8 mouse cellular contexts compared by ENCODE assay signal in genomic region chr5:142877337-142878280, GRCm38 (mm10). TPM values are rescaled to one million over a fixed set of nuclear protein-coding genes. Genes with fewer than 3 reads are reported as not detected.
A peak's percentile ranks its signal among the peaks of the same experiment; 100 is the strongest.
DNase-seq lines count a peak whose midpoint lies in the region; ATAC-seq and TF ChIP-seq lines count a peak whose summit lies in the region.

No protein-coding gene starts in this region.

- no peak overlapping the region for H3K4me2 ChIP-seq in embryonic facial prominence, embryonic 13.5 days
- H3K4me2 ChIP-seq in kidney, embryonic 14.5 days (replicated peaks; ENCODE audit: low read depth, low read length): no peak overlapping the region
- no peak overlapping the region for H3K4me2 ChIP-seq in limb, embryonic 14.5 days (replicated peaks; ENCODE audit: low read depth, low read length, severe bottlenecking)
- no peak overlapping the region for H3K4me2 ChIP-seq in midbrain, postnatal 0 days (ENCODE audit: low read depth, low read length, poor library complexity, severe bottlenecking)

- H3K27ac ChIP-seq in embryonic facial prominence, embryonic 13.5 days: no peak overlapping the region
- no peak overlapping the region for H3K27ac ChIP-seq in kidney, embryonic 14.5 days (ENCODE audit: low read depth, low read length)
- H3K27ac ChIP-seq in limb, embryonic 14.5 days (replicated peaks; ENCODE audit: low read depth, low read length): no peak overlapping the region
- H3K27ac ChIP-seq in midbrain, postnatal 0 days (ENCODE audit: low read depth, low read length): peak overlapping the region; percentile 38; the same call in 1 of the 2 replicates
- no peak overlapping the region for H3K27ac ChIP-seq in spleen, adult 2 months (ENCODE audit: insufficient read depth, low read length)

- H3K9me3 ChIP-seq in embryonic facial prominence, embryonic 13.5 days: 0 out of 2 replicates have a peak, but pooled peaks cover 2% of the 10 kb centered on the region
- no peaks in the 10 kb centered on the region for H3K9me3 ChIP-seq in kidney, embryonic 14.5 days (ENCODE audit: control insufficient read depth, low read length)
- no peaks in the 10 kb centered on the region for H3K9me3 ChIP-seq in limb, embryonic 14.5 days (ENCODE audit: control insufficient read depth, low read length)
- H3K9me3 ChIP-seq in midbrain, postnatal 0 days (ENCODE audit: low read length): no peaks in the 10 kb centered on the region

- peak; percentile 82 for DNase-seq in 416B (ENCODE audit: low read depth)
- peak; percentile 92 to 94 for DNase-seq in adrenal gland, postnatal 36 days
- peak; percentile 72 for DNase-seq in heart, adult 8-10 months (ENCODE audit: low spot score)
- DNase-seq in limb, embryonic 14.5 days (ENCODE audit: low spot score): peak; percentile 76
- peak; percentile 91 for DNase-seq in midbrain, postnatal 0 days (ENCODE audit: low spot score)
- peak; percentile 52 to 83 for DNase-seq in spleen, adult 2 months (ENCODE audit: low read depth in 1 of 2, low spot score in 2 of 2)

- no peak overlapping the region for H3K4me3 ChIP-seq in embryonic facial prominence, embryonic 13.5 days
- no peak overlapping the region for H3K4me3 ChIP-seq in kidney, embryonic 14.5 days (ENCODE audit: low read length)
- H3K4me3 ChIP-seq in limb, embryonic 14.5 days (replicated peaks; ENCODE audit: low read length): no peak overlapping the region
- H3K4me3 ChIP-seq in midbrain, postnatal 0 days (ENCODE audit: low read depth, low read length): no peak overlapping the region
- no peak overlapping the region for H3K4me3 ChIP-seq in spleen, adult 2 months (ENCODE audit: extremely low read depth, insufficient read depth, insufficient read length)

- peak; percentile 98 for TF ChIP-seq CTCF in midbrain, postnatal 0 days (IDR thresholded peaks at IDR 0.05)
- peak; percentile 99 for TF ChIP-seq CTCF in spleen, adult 2 months (IDR thresholded peaks at IDR 0.05; ENCODE audit: extremely low read depth, insufficient read depth, insufficient read length, insufficient replicate concordance)

- 0 out of 2 replicates have a peak overlapping the region, but pooled peaks have one; percentile 11 for H3K9ac ChIP-seq in embryonic facial prominence, embryonic 13.5 days
- no peak overlapping the region for H3K9ac ChIP-seq in kidney, embryonic 14.5 days (ENCODE audit: low read depth, low read length)
- H3K9ac ChIP-seq in limb, embryonic 14.5 days (ENCODE audit: low read depth, low read length, severe bottlenecking): no peak overlapping the region
- no peak overlapping the region for H3K9ac ChIP-seq in midbrain, postnatal 0 days (replicated peaks; ENCODE audit: low read length, poor library complexity, severe bottlenecking)

- ATAC-seq in embryonic facial prominence, embryonic 13.5 days (ENCODE audit: insufficient number of reproducible peaks, insufficient read depth, low FRiP score, low TSS enrichment, low read depth): 0 out of 2 replicates have a peak, but pooled peaks have one; percentile 17
- peak; percentile 66; the same call in 1 of the 2 replicates for ATAC-seq in kidney, embryonic 14.5 days (ENCODE audit: low FRiP score, low TSS enrichment)
- peak; percentile 58; the same call in 1 of the 2 replicates for ATAC-seq in limb, embryonic 14.5 days (ENCODE audit: low FRiP score, low read depth)
- peak; percentile 83 for ATAC-seq in midbrain, postnatal 0 days (ENCODE audit: low FRiP score)

- H3K4me1 ChIP-seq in embryonic facial prominence, embryonic 13.5 days: peaks cover 31% of the 10 kb centered on the region
- H3K4me1 ChIP-seq in kidney, embryonic 14.5 days (ENCODE audit: control insufficient read depth, insufficient read depth, low read length): peaks cover 6% of the 10 kb centered on the region; the same call in 1 of the 2 replicates
- peaks cover 5% of the 10 kb centered on the region; the same call in 1 of the 2 replicates for H3K4me1 ChIP-seq in limb, embryonic 14.5 days (ENCODE audit: control insufficient read depth, insufficient read depth, low read length)
- no peaks in the 10 kb centered on the region; the same call in 1 of the 2 replicates for H3K4me1 ChIP-seq in midbrain, postnatal 0 days (ENCODE audit: insufficient read depth, low read length)
- peaks cover 2% of the 10 kb centered on the region; the same call in 1 of the 2 replicates for H3K4me1 ChIP-seq in spleen, adult 2 months (ENCODE audit: control insufficient read depth, insufficient read depth, insufficient read length)

- WGBS in embryonic facial prominence, embryonic 13.5 days: 29% methylated on average over 11 of the region's 11 CpGs
- WGBS in kidney, embryonic 14.5 days: 32% methylated on average over 11 of the region's 11 CpGs
- WGBS in limb, embryonic 14.5 days: 32% methylated on average over 11 of the region's 11 CpGs
- 24% methylated on average over 11 of the region's 11 CpGs for WGBS in midbrain, postnatal 0 days
- WGBS in spleen, adult 2 months: 24% methylated on average over 11 of the region's 11 CpGs

- no peak for TF ChIP-seq POLR2A in limb, embryonic 14.5 days (IDR thresholded peaks at IDR 0.05; ENCODE audit: borderline replicate concordance, extremely low read depth, insufficient read depth, insufficient read length)
- no peak for TF ChIP-seq POLR2A in spleen, adult 2 months (IDR thresholded peaks at IDR 0.05; ENCODE audit: low read depth, low read length)

- H3K27me3 ChIP-seq in embryonic facial prominence, embryonic 13.5 days: no peaks in the 10 kb centered on the region
- no peaks in the 10 kb centered on the region for H3K27me3 ChIP-seq in kidney, embryonic 14.5 days (ENCODE audit: control insufficient read depth, insufficient read depth, low read length)
- no peaks in the 10 kb centered on the region for H3K27me3 ChIP-seq in limb, embryonic 14.5 days (ENCODE audit: control insufficient read depth, insufficient read depth, low read length)
- no peaks in the 10 kb centered on the region for H3K27me3 ChIP-seq in midbrain, postnatal 0 days (ENCODE audit: insufficient read depth, low read length)
- no peaks in the 10 kb centered on the region for H3K27me3 ChIP-seq in spleen, adult 2 months (ENCODE audit: control insufficient read depth, insufficient read depth, low read length)

- H3K36me3 ChIP-seq in embryonic facial prominence, embryonic 13.5 days: peaks cover 57% of the 10 kb centered on the region
- H3K36me3 ChIP-seq in kidney, embryonic 14.5 days (ENCODE audit: control insufficient read depth, insufficient read depth, low read length): peaks cover 39% of the 10 kb centered on the region
- H3K36me3 ChIP-seq in limb, embryonic 14.5 days (ENCODE audit: control insufficient read depth, insufficient read depth, low read length): peaks cover 44% of the 10 kb centered on the region
- H3K36me3 ChIP-seq in midbrain, postnatal 0 days (ENCODE audit: insufficient read depth, low read length): peaks cover 29% of the 10 kb centered on the region
- no peaks in the 10 kb centered on the region; the same call in 1 of the 2 replicates for H3K36me3 ChIP-seq in spleen, adult 2 months (ENCODE audit: control insufficient read depth, insufficient read depth, low read length)

RNA-seq across cellular contexts. Expression of gene Fbxl18, which starts 17.6 kb away (rescaled TPM):
- 10 to 100 TPM; 10.8 to 13.9 TPM for total RNA-seq in adrenal gland, postnatal 36 days (2021)
- 15.0 and 15.7 TPM in 2 replicates for polyA plus RNA-seq in embryonic facial prominence, embryonic 13.5 days (2015; fragmentation: Nextera tagmentation; extraction: Ambion mirVana)
- 1 to 10 TPM; 3.7 to 5.2 (median 4.7) TPM for total RNA-seq in heart, adult 8-10 months (2022)
- polyA plus RNA-seq in kidney, embryonic 14.5 days (2014; fragmentation: Nextera tagmentation; extraction: Ambion mirVana): 11.7 and 14.6 TPM in 2 replicates
- polyA plus RNA-seq in limb, embryonic 14.5 days (2012; rRNA removed): 12.5 and 21.1 TPM in 2 replicates
- polyA plus RNA-seq in limb, embryonic 14.5 days (2014; fragmentation: Nextera tagmentation; extraction: Ambion mirVana): 9.4 and 10.2 TPM in 2 replicates
- total RNA-seq in midbrain, postnatal 0 days (2014; rRNA removed): 52.8 and 67.5 TPM in 2 replicates
- polyA plus RNA-seq in midbrain, postnatal 0 days (2015; fragmentation: Nextera tagmentation; extraction: Ambion mirVana): 25.5 and 27.5 TPM in 2 replicates
- 15.8 and 22.1 TPM in 2 replicates for polyA plus RNA-seq in spleen, adult 2 months (2012; rRNA removed)

RNA-seq across cellular contexts. Expression of gene Actb, which starts 28.9 kb away (rescaled TPM):
- total RNA-seq in adrenal gland, postnatal 36 days (2021): 1,000 to 10,000 TPM; 3,336 to 3,351 TPM
- 14,475 and 16,597 TPM in 2 replicates for polyA plus RNA-seq in embryonic facial prominence, embryonic 13.5 days (2015; fragmentation: Nextera tagmentation; extraction: Ambion mirVana)
- total RNA-seq in heart, adult 8-10 months (2022): 100 to 1,000 TPM; 461 to 845 (median 654) TPM
- 14,375 and 16,963 TPM in 2 replicates for polyA plus RNA-seq in kidney, embryonic 14.5 days (2014; fragmentation: Nextera tagmentation; extraction: Ambion mirVana)
- 2,733 and 3,354 TPM in 2 replicates for polyA plus RNA-seq in limb, embryonic 14.5 days (2012; rRNA removed)
- 14,101 and 14,367 TPM in 2 replicates for polyA plus RNA-seq in limb, embryonic 14.5 days (2014; fragmentation: Nextera tagmentation; extraction: Ambion mirVana)
- 5,191 and 5,200 TPM in 2 replicates for total RNA-seq in midbrain, postnatal 0 days (2014; rRNA removed)
- 15,915 and 17,004 TPM in 2 replicates for polyA plus RNA-seq in midbrain, postnatal 0 days (2015; fragmentation: Nextera tagmentation; extraction: Ambion mirVana)
- polyA plus RNA-seq in spleen, adult 2 months (2012; rRNA removed): 6,692 and 9,830 TPM in 2 replicates

Comparison
In these comparisons a context has a peak if more than half of its experiments do, and no peak if none do; other contexts are left out.
1. ATAC-seq: peak in every context shown above with its lines; median percentile 83 in midbrain, postnatal 0 days; 66 in kidney, embryonic 14.5 days; 58 in limb, embryonic 14.5 days; 17 in embryonic facial prominence, embryonic 13.5 days.